Mouse (Mus musculus): ENCODE measurements at regions not wholly inside any gene's neighbourhood (a gene's known extent, or its start where the extent isn't known, plus 50 kb on each side); places are given as distances from the start of the nearest gene placed in this dataset.

DNA sequence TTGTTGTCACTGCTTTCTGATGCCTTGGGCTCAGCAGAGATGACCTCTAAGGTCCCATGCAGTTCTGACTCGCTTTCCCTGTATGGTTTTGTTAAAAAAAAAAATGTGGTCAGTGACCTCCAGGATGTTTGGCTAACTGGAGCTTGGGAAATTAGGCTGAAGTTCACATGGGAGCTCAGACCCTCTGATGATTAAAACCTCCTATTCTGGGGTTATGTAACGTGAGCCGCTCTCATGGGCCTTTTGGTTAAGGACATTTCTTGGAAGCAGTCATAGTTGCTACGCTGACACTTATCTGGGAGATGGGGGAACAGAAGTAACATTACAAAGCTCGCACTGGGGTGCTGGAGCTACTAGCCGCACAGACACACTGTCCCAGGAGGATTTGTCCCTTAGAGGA, 274.9 kb downstream of the Foxo1 start:
- DNase-seq (ENCODE audit: low spot score), result no peak

DNA sequence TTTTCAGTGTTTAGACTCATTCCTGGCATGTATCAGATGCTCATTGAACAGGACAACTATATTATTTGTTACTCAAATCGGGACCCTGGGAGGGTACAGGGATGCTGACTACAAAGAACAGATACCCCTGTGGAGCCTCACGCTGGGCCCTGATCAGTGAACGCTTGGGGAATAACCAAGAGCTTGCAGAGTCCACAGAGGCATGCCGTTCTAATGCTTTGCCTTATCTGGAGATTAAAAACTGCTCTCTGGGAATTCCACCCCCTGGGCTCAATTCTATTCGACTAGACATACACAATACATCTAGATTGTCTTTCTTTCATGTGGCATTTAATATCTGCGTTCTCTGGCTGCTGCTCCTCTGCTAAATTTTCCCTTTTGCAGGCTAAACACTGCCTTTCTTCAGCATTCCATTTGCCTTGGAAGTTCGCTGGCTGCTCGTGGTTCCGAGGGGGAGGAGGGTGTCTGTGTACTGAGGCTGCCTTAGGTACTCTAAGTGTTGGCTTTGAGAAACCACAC, 272.8 kb downstream of the Foxo1 start:
- no peak for DNase-seq (ENCODE audit: low spot score)

DNA sequence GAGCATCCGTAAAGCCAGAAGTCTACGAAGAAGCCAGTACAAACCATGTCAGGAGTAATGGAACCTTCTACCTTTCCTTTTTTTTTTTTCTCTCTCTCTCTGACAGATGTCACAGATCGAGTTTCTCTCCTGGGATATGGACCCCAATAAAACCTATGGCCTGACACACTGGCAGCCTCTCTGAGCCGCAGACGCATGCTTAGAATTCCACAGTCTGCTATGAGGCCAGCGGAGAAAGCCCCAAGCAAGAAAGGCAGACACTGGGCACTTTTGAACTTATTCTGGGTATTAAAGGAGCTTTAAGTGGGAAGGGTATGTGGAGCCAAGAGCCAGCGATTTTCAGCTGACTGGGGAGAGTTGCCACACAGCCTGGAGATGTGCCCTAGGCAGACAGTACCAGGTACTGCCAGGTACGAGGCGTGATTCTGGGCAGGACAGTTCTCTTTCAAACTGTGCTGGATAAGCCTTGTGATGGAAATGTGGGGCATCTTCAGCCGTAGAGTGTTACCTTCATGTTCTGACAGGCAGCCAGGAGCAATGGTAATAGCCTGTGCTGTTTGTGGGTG, 271.8 kb downstream of the Foxo1 start:
- no peak for DNase-seq (ENCODE audit: low spot score)

- DNase-seq (ENCODE audit: low spot score), result no peak
These were observed 270.2 kb downstream of the Foxo1 start for GRCm38 (mm10) chr3:52538306-52538705.

- no peak for DNase-seq (ENCODE audit: low spot score)
These were observed 269.3 kb downstream of the Foxo1 start for GRCm38 (mm10) chr3:52537362-52537911.

- DNase-seq (ENCODE audit: low spot score), result no peak
These were observed 267.4 kb downstream of the Foxo1 start for GRCm38 (mm10) chr3:52535411-52536021.

GRCm38 (mm10) chr3:52534118-52534517, 266.0 kb downstream of the Foxo1 start:
- no peak for DNase-seq (ENCODE audit: low spot score)

GRCm38 (mm10) chr3:52531686-52532351, 263.7 kb downstream of the Foxo1 start:
- no peak for DNase-seq (ENCODE audit: low spot score)

DNA sequence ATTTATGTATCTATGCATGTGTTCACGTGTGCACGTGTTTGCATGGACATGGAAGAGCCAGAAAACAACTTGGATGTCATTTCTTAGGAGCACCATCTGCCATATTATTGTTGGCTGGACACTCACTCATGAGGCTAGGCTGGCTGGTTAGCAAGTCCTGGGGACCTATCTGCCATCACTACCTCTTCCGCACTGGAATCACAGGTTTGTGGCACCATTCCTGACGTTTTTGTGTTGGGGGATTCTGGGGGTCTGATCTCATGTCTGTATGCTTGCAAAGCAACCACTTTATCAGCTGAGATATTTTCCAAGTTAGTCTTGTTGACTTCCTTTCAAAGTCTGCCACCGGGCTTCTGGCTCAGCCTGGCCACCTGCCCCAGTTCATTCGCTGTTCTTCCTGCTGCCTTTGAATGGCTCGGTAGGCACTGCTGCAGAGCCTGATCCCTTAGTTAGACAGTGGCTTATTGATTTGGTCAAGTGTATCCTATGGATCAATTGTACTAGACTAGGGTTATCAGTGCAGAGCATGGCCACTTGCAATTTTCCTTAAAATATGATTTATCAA, 262.4 kb downstream of the Foxo1 start:
- DNase-seq (ENCODE audit: low spot score), result no peak

- no peak for DNase-seq (ENCODE audit: low spot score)
These were observed 261.0 kb downstream of the Foxo1 start for GRCm38 (mm10) chr3:52529136-52529535.

- DNase-seq (ENCODE audit: low spot score), result no peak
These were observed 260.4 kb downstream of the Foxo1 start for GRCm38 (mm10) chr3:52528521-52528920.

GRCm38 (mm10) chr3:52527781-52528180, 259.6 kb downstream of the Foxo1 start:
- no peak for DNase-seq (ENCODE audit: low spot score)

GRCm38 (mm10) chr3:52527010-52527754, 259.0 kb downstream of the Foxo1 start:
- no peak for DNase-seq (ENCODE audit: low spot score)

DNA sequence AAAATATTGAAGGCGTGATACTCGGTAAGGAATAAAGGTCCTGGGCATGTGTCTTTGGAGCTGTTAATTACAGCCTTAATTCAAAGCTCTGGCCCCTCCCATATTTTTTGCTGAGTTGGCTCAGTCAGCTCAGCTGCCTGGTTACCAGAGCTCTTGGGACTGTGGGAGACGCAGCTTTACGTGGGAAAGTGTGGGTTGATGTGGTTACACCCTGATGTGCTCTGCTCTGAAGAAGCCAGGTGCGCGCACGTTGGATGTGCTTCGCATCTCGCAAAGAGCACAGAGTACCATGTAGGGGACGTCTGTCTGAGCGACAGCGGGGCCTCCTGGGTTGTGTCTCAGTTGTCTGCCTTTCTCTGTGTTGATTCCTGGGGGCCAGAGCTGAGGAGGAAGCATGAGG, 254.8 kb downstream of the Foxo1 start:
- DNase-seq (ENCODE audit: low spot score), result no peak

DNA sequence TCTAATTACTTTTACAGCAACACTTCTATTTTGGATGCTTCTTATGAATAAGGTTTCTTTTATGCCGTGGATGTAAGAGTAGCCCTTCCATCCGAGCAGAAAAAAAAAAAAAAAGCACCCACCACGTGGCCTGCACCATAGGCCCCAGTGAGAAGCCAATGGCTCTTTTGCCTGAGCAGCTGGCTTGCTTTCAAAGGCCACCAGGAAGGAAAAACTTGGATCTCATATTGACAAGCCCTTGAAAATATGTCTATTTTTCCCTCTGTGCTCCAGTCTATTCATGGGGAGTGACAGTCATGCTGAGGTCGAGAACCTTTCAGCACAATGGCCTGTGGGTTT, 252.4 kb downstream of the Foxo1 start:
- DNase-seq (ENCODE audit: low spot score), result no peak

GRCm38 (mm10) chr3:52519910-52520608, 251.9 kb downstream of the Foxo1 start:
- no peak for DNase-seq (ENCODE audit: low spot score)

- no peak for DNase-seq (ENCODE audit: low spot score)
These were observed 249.7 kb downstream of the Foxo1 start for GRCm38 (mm10) chr3:52517808-52518207.

DNA sequence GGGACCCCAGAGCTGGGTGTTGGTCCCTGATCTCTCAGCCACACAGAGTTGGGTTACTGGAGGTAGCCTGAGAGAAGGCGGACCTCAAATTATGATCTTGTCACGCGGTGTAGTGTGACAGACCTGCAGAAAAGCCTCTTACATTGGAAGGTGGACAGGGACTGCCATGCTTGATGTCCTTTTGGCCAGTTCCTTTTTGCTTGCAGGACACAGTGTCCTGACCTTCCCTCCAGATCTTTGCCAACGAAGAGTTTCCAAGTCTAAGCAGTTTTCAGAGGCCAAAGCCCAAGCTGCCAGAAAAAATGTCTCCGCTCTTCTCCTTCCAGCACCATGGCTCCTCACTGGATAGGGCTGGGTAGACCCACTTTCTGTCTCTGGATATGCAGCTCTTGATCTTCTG, 248.6 kb downstream of the Foxo1 start:
- DNase-seq (ENCODE audit: low spot score), result no peak

- no peak for DNase-seq (ENCODE audit: low spot score)
These were observed 244.6 kb downstream of the Foxo1 start for GRCm38 (mm10) chr3:52512761-52513160.

DNA sequence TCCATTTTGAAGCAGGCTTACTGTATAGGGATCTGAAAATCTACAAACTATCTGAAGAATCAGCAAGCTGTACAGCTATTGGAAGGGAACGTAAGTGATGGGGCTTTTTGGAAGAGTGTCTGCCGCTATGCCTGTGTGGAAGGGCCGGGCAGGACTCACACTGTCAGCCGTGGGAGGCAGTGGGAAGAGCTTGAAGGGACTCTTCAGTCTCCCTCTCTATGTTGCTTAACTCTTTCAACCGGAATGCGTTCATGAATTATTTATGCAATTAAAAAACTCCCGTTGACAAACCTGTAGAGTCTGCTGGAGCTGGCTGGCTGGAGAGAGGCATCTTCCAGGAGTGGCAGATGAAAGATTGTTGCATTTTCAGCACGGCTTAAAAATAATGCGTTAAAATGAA, 243.4 kb downstream of the Foxo1 start:
- no peak for DNase-seq (ENCODE audit: low spot score)

DNA sequence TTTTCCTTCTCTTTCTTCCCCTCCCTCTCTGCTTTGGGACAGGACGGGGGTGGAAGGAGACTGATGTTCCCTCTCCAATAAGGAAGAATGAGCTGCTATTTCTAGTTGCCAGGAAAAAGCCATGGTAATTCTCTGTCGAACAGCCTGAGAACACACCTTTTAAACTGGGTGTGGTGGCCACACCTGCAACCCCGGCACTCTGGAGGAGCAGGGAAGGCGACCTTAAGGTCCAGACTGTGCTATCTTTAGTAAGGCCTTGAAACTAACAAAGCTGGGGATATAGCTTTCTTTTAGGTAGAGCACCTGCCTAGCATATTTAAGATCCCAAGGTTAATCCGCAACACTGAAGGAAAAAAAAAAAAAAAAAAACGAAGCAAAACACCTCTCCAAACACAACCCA, 242.7 kb downstream of the Foxo1 start:
- no peak for DNase-seq (ENCODE audit: low spot score)
